Mouse (Mus musculus) lung, embryonic 14.5 days (tissue): ENCODE measurements around the gene Gm20388. TPM values are rescaled to one million over a fixed set of nuclear protein-coding genes. Genes with fewer than 3 reads are reported as not detected.

Source experiments
- ATAC-seq: fragments of 200-750 bp; cut with Nextera tagmentation; 2 replicates; pipeline ENCODE4 v1.8.0; 2017; ENCODE audit warnings: mild to moderate bottlenecking, moderate TSS enrichment, moderate library complexity; ENCODE audit not compliant: insufficient read depth
- DNase-seq: peaks from one replicate; pipeline ENCODE4 v3.0.0-alpha.2; 2015
- H3K27ac ChIP-seq: fragments of 300-500 bp; sonication (generic); 2 replicates; pipeline ENCODE4 v1.5.1; 2014; ENCODE audit warnings: low read depth, mild to moderate bottlenecking, moderate library complexity
- H3K27me3 ChIP-seq: fragments of 300-500 bp; sonication (generic); 2 replicates; pipeline ENCODE4 v1.6.1; 2014; ENCODE audit warnings: low read length, control low read depth; ENCODE audit not compliant: insufficient read depth
- H3K36me3 ChIP-seq: fragments of 300-500 bp; sonication (generic); 2 replicates; pipeline ENCODE4 v1.6.1; 2014; ENCODE audit warnings: control low read depth; ENCODE audit not compliant: insufficient read depth
- H3K4me1 ChIP-seq: fragments of 300-500 bp; sonication (generic); 2 replicates; pipeline ENCODE4 v1.6.1; 2014; ENCODE audit warnings: antibody characterized with exemption, control low read depth; ENCODE audit not compliant: insufficient read depth
- H3K4me2 ChIP-seq: fragments of 300-500 bp; sonication (generic); 2 replicates; pipeline ENCODE4 v1.6.1; 2014; ENCODE audit warnings: mild to moderate bottlenecking
- H3K4me3 ChIP-seq: fragments of 300-500 bp; sonication (generic); 2 replicates; pipeline ENCODE4 v1.5.1; 2014; ENCODE audit warnings: low read depth, low read length
- H3K9ac ChIP-seq: fragments of 300-500 bp; sonication (generic); 2 replicates; pipeline ENCODE4 v1.6.1; 2014
- H3K9me3 ChIP-seq: fragments of 300-500 bp; sonication (generic); 2 replicates; pipeline ENCODE4 v1.6.1; 2016; ENCODE audit warnings: low read depth, low read length, control low read depth
- CTCF ChIP-seq: IDR thresholded peaks from 2 replicates; pipeline ENCODE4 v1.5.1; 2016; ENCODE audit warnings: antibody characterized with exemption, low read depth
- WGBS: fragments of 180-500 bp; shearing (Covaris S2); extraction: QIAGEN DNeasy Blood & Tissue Kit; methylation state at CpG from one replicate; pipeline ENCODE4 v1.1.7; 2014; 5-methylcytosine and 5-hydroxymethylcytosine counted together
- polyA plus RNA-seq: library from polyadenylated mRNA; unstranded; fragments of >200 nt; fragmentation: Nextera tagmentation; extraction: Ambion mirVana; gene quantifications from 2 replicates; pipeline ENCODE4 v1.2.1, GENCODE M21; 2014

Gm20388 gene
- polyA plus RNA-seq, 1 experiment from 2014 or later: not detected

DNA sequence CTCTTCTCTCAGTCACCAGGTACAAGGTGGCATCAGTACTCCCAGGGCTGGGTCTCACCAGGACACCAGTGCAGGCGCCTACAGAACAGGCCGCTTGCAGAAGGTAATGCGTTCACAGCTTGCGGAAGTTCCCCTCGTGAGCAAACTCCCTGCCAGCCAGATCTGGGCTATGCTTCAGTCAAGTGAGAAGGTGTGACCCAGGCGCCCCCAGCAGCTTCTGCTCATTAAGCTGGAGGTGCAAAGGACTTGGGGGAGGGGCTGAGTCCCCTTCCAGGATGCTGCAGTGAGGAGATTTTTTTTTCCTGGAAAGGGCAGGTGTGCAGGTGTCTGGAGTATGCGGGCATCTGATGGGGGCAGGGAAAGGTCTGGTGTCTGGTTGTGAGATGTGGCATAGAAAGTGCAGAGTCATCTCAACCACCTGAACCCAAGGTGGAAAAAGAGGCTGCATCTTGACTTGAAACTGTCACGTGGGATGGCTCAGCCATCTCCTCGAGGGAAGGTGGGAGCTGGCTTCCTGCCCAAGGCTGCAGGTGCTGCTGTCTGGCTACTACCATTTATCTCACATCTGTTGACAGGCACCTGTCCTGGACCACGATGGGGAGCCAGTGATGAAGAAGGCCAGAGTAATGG, 2861.9 kb downstream of the Gm20388 start:
- WGBS: 21% methylated on average over 10 of the region's 10 CpGs
- no peak for TF ChIP-seq CTCF
- DNase-seq: no peak

DNA sequence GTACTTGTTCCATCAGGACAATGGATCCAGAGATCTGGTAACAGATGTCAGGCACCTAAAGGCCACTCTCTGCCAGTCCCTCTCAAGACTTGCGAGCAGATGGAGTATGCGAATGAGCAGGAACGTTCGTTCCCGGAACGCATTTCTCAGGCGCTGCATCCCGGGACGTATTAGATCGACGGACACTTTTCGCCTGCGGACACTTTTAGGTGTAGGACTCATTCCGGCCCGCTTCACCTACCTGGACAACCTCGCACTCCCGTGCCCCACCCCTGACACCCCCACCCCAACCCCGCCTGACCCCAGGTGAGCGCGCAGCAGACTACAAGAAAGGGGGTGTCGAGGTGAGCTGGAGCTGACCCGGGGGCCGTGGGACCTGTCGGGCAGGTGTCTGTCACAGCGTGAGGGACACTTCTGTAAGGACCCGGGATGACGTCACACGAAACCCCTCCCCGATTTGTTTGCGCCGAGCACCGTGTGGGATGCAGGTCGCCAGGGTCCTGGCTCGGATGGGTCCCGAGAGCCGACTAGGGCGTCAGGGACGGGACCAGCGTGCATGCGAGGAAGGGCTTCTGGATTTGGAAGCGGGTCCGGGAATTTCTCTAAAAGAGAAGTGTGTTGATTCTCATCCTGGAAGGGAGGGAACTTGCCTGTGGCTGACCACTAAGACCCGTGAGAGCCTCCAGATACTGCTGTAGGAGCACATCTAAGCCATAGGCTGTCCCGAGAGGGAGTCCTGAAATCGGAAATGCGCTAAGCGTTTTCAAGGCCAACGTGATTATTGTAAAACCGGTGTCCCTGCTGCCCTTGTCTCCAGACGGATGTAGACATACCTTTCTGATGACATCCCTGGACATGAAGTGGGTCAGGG, 2864.9 kb downstream of the Gm20388 start, which contains the start of gene Acsf3:
Gene Acsf3, plus strand, starts transcription at position 202 of the 871 bp plus-strand sequence.
- no peak for TF ChIP-seq CTCF
- peak within 1 kb of the TSS; percentile 77 for H3K9ac ChIP-seq
- no peak within 1 kb of the TSS for H3K27ac ChIP-seq
- H3K9me3 ChIP-seq: no peaks in the 10 kb centered on the region
- 1% methylated on average over 50 of the region's 50 CpGs for WGBS
- peak; percentile 78 for DNase-seq
- H3K4me1 ChIP-seq: no peaks in the 10 kb centered on the region
- peak within 1 kb of the TSS; percentile 65 for H3K4me2 ChIP-seq
- H3K36me3 ChIP-seq: 0 out of 2 replicates have a peak, but pooled peaks cover 5% of the 10 kb centered on the region
- no peaks in the 10 kb centered on the region for H3K27me3 ChIP-seq
- ATAC-seq: peak; percentile 69
- peak within 1 kb of the TSS; percentile 69 for H3K4me3 ChIP-seq

More for the DNA sequence above, 2861.9 kb downstream of the Gm20388 start:
- no peaks in the 10 kb centered on the region for H3K4me1 ChIP-seq
- no peak overlapping the region for H3K4me2 ChIP-seq
- no peak for ATAC-seq
- H3K27me3 ChIP-seq: no peaks in the 10 kb centered on the region
- no peak overlapping the region for H3K27ac ChIP-seq
- no peak overlapping the region for H3K4me3 ChIP-seq
- no peak overlapping the region for H3K9ac ChIP-seq
- H3K36me3 ChIP-seq: no peaks in the 10 kb centered on the region
- no peaks in the 10 kb centered on the region for H3K9me3 ChIP-seq

DNA sequence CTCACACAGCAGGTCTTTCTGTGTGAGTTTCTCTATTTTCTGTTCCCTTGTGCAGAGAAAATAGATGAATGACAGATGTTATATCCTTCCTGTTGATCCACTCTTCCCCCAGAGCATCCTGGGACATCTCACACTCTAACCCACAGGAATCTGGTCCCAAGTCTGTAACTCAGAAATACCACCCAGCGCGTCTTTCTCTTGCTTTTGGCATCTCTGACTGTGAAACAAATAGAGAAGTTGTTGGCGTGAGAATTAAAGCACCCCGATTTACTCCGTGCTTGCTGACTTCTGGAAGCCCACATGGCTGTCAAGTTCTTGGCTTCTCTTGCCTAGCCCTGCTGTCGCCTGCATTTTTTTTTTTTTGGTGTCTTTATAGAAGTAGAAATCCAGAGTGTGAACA, 2867.1 kb downstream of the Gm20388 start:
- peaks cover 25% of the 10 kb centered on the region; the same call in 1 of the 2 replicates for H3K36me3 ChIP-seq
- H3K9ac ChIP-seq: no peak overlapping the region
- H3K4me2 ChIP-seq: no peak overlapping the region
- H3K4me3 ChIP-seq: no peak overlapping the region
- no peak for ATAC-seq
- WGBS: 83% methylated on average over 6 of the region's 6 CpGs
- no peak for DNase-seq
- H3K27ac ChIP-seq: no peak overlapping the region
- no peak for TF ChIP-seq CTCF
- no peaks in the 10 kb centered on the region for H3K4me1 ChIP-seq
- H3K27me3 ChIP-seq: no peaks in the 10 kb centered on the region
- no peaks in the 10 kb centered on the region for H3K9me3 ChIP-seq

DNA sequence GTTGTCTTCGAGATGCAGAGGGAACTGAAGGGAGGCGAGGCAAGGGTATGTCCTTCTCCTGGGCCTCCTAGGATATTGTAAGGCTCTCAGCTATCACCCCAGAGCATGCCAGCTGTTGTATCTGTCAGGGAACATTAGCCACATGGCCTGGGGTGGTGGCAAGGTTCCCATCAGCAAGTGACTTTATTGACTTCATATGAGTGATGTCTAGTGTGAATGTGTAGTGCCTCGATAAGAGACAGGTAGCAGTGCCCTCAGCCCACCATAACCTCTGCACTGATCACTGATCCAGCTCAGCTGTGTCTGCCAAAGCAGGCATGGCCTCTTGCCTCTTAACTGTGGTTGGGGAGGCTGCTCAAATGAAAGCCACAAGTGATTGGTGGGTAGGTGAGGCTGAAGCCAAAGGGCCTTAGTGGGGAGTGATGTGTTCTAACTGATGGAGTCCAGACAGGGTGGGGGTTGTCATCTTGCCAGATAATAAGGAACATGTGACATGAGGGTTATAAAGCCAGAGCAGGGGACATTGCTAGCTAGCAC, 2868.1 kb downstream of the Gm20388 start:
- Histone ChIP-seq H3K27me3 (no peaks in the 10 kb centered on the region), H3K4me3 (no peak overlapping the region), H3K4me2 (no peak overlapping the region), H3K27ac (no peak overlapping the region), H3K9me3 (no peaks in the 10 kb centered on the region), H3K4me1 (no peaks in the 10 kb centered on the region), H3K9ac (no peak overlapping the region), H3K36me3 (peaks cover 25% of the 10 kb centered on the region; the same call in 1 of the 2 replicates)
- no peak for TF ChIP-seq CTCF
- no peak for ATAC-seq
- DNase-seq: no peak
- 67% methylated on average over 3 of the region's 3 CpGs for WGBS

DNA sequence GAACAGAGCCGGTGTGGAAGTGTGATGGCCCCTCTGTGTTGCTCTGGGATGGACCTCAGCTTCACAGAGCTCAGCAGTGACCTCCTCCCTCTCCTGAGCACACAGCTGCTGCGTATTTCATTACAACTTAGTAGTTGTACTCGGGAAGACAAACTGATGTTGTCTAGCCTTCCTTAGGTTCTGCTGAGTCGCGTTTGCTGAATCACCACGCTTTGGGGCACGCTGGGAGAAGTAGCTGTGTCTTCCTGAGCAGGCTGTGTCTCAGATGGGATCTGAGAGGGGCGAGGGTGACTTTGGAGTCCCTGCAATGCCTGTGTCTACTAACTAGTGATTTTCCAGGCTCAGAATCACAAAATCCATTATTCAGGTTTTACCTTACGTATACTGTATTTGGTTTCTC, 2868.6 kb downstream of the Gm20388 start:
- H3K27me3 ChIP-seq: no peaks in the 10 kb centered on the region
- no peak for ATAC-seq
- no peaks in the 10 kb centered on the region for H3K4me1 ChIP-seq
- H3K9ac ChIP-seq: no peak overlapping the region
- no peak overlapping the region for H3K27ac ChIP-seq
- no peak overlapping the region for H3K4me2 ChIP-seq
- H3K36me3 ChIP-seq: peaks cover 28% of the 10 kb centered on the region; the same call in 1 of the 2 replicates
- no peak overlapping the region for H3K4me3 ChIP-seq
- 74% methylated on average over 9 of the region's 9 CpGs for WGBS
- DNase-seq: no peak
- no peak for TF ChIP-seq CTCF
- H3K9me3 ChIP-seq: no peaks in the 10 kb centered on the region

DNA sequence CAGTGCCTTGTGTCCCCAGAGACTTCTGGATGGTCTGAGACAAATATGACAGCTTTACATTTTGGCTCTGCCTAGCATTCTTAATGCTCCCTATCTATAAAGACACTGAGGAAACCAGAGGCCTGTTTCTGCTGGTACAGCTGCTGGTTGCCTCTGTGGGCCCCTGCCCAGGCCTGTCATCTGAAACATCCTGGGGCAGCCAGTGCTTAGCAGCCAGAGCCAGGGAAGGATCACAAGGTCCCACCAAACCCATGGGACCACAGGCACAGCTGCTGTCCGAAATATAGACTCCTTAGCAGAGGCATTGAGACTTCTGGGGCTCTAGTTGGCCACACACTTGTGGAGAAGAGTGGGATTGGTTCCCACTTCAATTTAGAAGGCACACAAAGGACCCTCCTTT, 2874.1 kb downstream of the Gm20388 start:
- 81% methylated on average over 1 of the region's 1 CpGs for WGBS
- ATAC-seq (no peak), DNase-seq (no peak)
- Histone ChIP-seq H3K4me3 (no peak overlapping the region), H3K4me1 (no peaks in the 10 kb centered on the region), H3K27ac (no peak overlapping the region), H3K4me2 (no peak overlapping the region), H3K36me3 (peaks cover 48% of the 10 kb centered on the region; the same call in 1 of the 2 replicates), H3K27me3 (no peaks in the 10 kb centered on the region), H3K9me3 (no peaks in the 10 kb centered on the region), H3K9ac (no peak overlapping the region)
- no peak for TF ChIP-seq CTCF

DNA sequence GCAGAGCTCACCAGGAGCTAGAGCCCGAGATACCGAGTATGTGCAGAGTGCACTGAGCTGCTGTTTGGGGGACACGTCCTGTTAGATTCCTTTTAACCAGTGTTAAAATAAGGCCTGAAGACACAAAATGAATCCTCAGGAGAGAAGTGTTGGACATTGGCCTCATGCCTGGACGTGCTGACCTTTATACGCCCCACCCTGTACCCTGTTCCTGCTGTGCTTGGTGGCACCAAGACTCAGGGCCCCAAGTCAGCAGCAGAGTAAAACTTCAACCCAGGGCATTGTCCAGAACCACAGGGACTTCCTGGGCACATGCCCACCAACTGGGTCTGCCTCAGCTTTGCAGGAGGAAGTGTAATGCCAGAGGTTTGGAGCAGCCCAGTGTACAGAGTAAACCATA, 2879.2 kb downstream of the Gm20388 start:
- Histone ChIP-seq H3K27ac (no peak overlapping the region), H3K9ac (no peak overlapping the region), H3K4me2 (no peak overlapping the region), H3K36me3 (peaks cover 15% of the 10 kb centered on the region; the same call in 1 of the 2 replicates), H3K4me1 (no peaks in the 10 kb centered on the region), H3K27me3 (no peaks in the 10 kb centered on the region), H3K4me3 (no peak overlapping the region), H3K9me3 (no peaks in the 10 kb centered on the region)
- TF ChIP-seq CTCF: no peak
- WGBS: 86% methylated on average over 5 of the region's 5 CpGs
- ATAC-seq (no peak), DNase-seq (no peak)
